Mouse (Mus musculus): ENCODE measurements around the gene Gm10521. TPM values are rescaled to one million over a fixed set of nuclear protein-coding genes. Genes with fewer than 3 reads are reported as not detected.
"Not testable (repeated sequence)": the region's sequence is repeated elsewhere in the genome, so short reads cannot be mapped to it uniquely, and the experiment has no call there.

Gene Gm10521
- under 1 TPM; 0.17 to 0.32 TPM for total RNA-seq (2021)
- long read RNA-seq, experiment 1 = 0 reads
- long read RNA-seq, experiment 2 = 0 reads

DNA sequence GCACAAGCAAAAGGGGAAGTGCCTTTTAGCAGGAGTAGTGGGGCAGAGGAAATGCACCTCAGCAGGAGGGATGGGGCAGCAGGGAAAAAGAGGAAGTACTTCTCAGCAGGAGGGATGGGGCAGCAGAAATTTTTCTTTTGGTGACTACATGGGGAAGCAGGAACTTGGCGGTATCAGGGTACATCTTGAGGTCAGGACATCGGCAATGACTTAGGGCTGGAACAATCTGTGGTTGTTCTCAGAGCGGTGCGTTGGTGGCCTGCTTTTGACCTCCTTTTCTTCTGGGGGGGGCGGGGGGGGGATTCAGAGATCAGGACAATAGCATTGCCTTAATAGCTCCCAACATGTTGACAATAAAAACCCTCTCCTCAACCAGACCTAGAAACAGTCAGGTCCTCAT lies at the start of gene Gm10521:
Gene Gm10521, plus strand, starts transcription at position 301 of the 400 bp plus-strand sequence.
- DNase-seq; intact Hi-C loops (cut with DNase I): not testable (repeated sequence)

DNA sequence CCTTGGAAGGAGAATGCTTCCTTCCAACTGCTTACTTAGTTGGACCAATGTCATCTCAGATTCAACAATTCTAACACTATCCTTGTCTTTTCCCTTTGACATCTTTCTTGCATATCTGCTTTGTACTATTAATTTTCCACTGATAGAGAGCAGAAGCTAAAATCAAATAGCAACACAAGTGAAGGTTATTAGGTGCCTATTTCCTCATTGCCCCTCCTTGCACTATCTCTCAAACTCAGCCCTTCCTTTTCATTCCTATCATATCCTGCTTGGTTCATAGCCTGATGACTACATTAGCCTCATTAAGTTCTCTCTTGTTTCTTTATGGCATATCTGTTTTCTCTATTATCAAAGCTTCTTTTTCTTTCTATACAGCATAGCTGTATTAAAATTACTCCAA lies 47.3 kb upstream of the Gm10521 start:
- intact Hi-C loops (cut with DNase I) = no loop called here

DNA sequence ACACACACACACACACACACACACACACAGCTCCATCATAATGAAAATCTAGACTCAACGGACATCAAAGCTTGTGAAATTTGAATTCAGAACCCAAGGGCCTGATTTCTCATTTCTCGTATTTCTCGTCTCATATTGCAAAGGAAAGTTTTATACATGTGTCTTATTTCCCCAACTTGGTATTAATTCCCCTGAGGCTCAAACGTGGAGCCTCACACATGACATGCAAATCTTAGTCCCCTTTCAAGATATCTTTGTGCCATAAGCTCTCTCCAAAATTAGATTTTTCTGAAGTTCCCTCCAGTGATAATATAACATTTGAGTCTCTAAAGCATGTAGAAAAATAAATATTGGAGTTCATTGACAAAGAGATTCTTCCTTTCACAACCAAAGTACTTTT lies 46.7 kb upstream of the Gm10521 start:
- intact Hi-C loops (cut with DNase I) = no loop called here
- no peak for DNase-seq

More for the DNA sequence above, 47.3 kb upstream of the Gm10521 start:
- no peak for DNase-seq

DNA sequence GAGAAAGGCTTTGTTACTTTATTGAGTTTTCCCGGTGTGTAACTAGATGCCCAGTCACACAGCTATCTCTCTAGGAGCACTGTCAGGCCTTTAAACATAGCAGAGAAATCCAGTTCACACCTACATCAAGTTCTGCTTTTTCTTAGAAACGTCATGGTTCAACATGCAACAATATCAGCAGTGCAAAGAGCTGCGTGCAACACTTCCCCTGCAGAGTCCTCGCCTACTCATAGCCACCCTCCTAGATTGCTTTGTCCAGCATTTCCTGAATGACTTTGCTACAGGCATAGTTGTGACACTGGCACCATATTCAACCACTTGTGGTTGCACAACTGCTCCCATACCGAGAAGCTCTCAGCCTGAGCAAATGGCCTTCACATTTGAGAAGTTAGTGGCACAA lies 46.0 kb upstream of the Gm10521 start:
- intact Hi-C loops (cut with DNase I) = no loop called here
- DNase-seq = peak in 1 of 2 experiments; percentile 3

GRCm38 (mm10) chr1:171865467-171865866 lies 30.0 kb upstream of the Gm10521 start:
- intact Hi-C loops (cut with DNase I) = no loop called here
- no peak for DNase-seq

- no peak for DNase-seq
- intact Hi-C loops (cut with DNase I) = no loop called here
These were observed 8.5 kb upstream of the Gm10521 start for GRCm38 (mm10) chr1:171886989-171887388.

- DNase-seq = no peak
- intact Hi-C loops (cut with DNase I) = no loop called here
These were observed 8.5 kb downstream of the Gm10521 start for GRCm38 (mm10) chr1:171904011-171904410.

DNA sequence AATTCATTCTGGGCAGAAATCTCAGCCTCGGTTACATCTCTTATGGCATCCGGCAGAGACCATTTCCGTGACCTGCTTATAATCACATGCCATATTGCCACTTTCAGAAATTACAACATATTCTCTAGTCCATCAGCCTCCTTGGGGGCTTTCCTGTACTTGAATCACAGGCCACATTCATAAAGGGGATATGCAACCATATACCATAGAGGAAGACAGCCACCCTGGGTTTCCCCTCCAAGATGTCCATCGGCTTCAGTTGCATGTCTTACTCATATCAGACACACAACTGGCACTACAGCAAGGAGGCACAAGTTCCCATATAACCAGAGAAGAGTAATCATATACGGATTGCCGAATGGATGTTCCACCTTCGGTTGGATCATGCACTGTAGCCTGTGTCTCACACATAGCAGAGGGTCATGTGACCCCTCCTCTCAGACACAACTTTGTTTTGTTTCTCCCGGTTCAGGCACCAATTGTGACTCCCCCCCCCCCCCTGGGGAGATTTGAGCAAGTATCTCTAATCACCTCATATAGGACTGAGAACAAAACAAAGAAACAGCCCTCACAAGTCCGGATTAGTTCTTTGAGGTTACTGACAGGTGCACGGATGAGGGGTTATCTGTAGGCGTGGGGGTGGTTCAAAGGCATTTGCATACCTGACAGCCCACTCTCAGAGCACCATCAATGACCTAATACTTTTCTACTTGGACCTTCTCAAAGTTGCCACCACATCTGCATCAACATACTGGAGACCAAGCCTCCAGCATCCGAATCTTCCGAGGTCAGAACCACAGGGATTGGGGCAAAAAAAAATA lies 20.4 kb downstream of the Gm10521 start:
- DNase-seq = no peak
- intact Hi-C loops (cut with DNase I) = no loop called here

DNA sequence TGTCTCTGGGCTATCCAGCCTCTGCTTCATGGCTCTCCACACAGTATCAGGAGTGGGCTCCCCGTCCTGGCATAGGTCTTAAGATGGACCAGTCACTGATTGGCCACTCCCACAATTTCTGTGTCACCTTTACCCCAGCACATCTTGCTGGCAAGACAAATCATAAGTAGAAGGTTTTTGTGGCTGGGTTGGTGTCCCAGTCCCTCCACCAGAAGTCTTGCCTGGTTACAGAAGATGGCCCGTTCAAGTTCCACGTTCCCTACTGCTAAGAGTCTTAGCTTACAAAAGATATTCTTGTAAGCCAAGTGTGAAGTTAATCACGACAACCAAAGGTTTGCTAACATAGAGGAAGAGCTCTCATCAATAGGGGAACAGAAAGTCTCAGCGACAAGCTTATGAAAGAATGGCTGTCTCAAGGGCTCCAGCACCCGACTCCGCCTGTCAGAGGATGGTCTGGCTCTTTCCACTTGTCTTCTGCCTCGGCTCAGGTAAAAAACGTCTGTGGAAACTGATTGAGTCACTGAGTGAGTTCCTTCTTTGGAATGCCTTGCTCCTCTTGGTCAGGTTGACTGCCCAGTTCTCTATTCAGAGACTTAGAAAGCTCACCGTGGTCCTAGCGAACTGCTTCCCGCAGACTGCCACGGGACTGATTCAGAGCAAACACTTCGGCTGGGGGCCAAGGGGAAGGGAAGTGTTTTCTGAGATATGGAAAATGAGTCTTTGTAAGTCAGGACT lies 22.0 kb downstream of the Gm10521 start, which contains the start of gene Slamf6:
Gene Slamf6, plus strand, starts transcription at position 211 of the 735 bp plus-strand sequence.
- intact Hi-C loops (cut with DNase I) = no loop called here
- peak; percentile 5 to 8 for DNase-seq

DNA sequence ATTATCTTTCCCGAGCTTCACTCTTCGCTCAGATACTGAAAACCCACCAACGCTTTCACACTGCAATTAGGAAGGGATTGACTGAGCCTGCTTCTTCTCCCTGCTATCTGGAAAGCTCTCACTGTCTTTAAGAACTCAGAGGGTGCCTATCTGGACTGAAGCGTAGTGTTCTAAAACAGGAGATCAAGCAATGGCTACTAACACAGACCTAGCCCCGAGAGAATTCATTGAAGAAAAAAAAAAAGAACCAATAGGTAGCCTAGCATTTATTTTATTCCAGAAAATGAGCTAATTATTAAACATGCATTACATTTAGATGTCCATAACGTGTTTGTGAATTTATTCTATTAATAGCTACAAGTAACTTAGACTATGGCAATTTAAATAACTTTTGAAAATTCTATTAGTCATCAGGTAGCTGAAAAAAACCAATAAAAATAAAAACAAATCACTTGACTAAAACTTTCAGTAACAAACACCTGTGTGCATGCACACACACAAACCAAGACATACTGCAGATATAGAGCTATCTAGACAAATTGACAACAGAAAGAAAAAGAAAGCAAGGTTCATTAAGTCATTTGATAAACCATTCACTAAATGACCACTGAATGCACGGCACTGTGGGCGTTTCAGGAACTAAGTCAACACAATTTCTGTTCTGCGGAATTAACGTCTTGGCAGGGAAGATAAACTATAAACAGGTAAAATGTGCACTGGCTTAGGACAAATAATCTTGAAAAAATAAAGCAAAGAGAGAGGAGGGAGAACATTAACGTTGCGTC lies 22.9 kb downstream of the Gm10521 start:
- intact Hi-C loops (cut with DNase I) = no loop called here
- DNase-seq = no peak

DNA sequence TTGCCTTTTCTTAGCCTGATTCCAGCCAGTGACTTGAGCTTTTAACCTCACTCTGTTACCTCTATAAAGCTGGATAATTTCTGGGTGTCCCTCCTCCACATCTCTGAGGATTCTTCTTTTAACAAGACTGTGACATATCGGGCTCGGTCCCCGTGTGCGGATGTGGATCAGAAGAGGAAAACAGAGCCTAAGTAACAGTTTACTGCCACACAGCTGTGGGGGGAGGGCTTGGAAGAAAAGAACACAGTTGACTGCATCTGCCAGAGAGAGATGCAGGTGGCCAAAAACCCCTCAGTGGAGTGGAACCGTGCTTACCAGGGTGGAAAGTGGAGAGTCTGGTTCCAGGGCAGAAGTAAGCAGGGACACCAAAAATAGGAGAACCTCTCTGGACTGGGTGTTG lies 23.7 kb downstream of the Gm10521 start:
- DNase-seq = no peak

GRCm38 (mm10) chr1:171919901-171920510 lies 24.5 kb downstream of the Gm10521 start:
- no peak for DNase-seq
- intact Hi-C loops (cut with DNase I) = no loop called here

More for the DNA sequence above, 23.7 kb downstream of the Gm10521 start:
- intact Hi-C loops (cut with DNase I) = no loop called here

DNA sequence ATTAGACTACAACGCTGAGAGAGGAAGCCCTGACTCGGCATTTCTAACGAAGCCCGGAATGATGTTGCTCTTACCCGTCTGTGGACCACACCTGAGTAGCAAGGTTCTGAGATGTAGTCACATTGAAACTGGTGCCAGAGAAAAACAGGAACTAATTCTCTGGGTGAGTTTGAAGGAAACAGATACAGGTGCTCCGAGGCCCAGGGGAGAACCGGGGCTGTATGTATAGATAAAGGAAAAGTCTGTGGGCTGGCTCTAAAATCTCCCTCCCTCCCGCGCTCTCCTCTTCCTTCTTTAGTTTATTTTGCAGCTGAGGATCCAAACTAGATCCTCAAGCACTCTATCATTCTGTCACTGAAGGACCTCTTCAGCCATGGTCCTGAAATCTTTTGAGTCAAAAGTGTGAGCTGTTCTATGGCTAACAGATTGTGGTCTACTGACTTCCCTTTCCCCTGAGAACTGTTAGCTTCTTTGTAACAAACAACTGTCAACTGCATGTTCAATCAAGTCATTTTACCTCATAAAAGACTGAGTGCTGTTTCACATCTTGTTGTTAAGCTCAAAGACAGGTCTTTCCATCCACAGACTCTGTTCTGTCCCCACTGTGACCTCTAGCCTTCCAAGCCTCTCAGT lies 25.6 kb downstream of the Gm10521 start:
- intact Hi-C loops (cut with DNase I) = no loop called here

DNA sequence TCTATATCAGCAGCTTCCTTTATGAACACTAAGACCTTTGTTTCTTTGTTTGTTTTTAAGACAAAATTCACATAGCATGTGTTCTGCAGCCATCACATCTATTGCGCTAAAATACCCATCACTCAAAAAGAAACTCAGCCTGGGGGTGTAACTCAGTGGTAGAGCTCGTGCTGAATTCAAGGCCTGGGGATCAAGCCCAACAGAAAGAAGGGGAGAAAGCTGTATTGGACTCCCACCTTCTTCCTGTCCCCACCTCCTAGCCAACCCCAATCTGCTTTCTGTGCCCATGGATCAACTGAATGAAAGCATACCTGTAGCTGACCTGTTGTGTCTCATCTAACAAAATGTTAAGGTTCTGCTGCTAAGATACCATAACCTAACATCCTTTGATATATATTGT lies 26.2 kb downstream of the Gm10521 start:
- intact Hi-C loops (cut with DNase I) = no loop called here
- no peak for DNase-seq

More for the DNA sequence above, 25.6 kb downstream of the Gm10521 start:
- no peak for DNase-seq

DNA sequence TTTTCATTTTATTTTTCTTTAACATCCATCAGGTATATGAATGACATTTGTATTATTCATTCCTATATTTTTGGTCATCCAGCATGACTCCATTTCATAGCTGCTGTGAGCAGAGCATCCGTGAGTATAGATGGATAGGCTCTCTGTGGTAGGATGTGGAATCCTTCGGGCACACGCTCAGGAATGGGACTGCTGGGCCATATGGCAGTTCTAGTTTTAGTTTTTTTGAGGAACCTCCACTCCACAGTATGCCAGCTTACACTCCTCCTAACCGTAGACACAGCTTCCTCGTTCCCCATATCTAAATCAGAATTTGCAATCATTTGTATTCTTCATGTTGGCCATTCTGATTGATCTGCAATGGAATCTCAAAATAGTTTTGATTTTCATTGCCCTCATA lies 27.4 kb downstream of the Gm10521 start:
- intact Hi-C loops (cut with DNase I) = no loop called here
- no peak for DNase-seq

- no peak for DNase-seq
- intact Hi-C loops (cut with DNase I) = no loop called here
These were observed 29.4 kb downstream of the Gm10521 start for GRCm38 (mm10) chr1:171924900-171925299.

DNA sequence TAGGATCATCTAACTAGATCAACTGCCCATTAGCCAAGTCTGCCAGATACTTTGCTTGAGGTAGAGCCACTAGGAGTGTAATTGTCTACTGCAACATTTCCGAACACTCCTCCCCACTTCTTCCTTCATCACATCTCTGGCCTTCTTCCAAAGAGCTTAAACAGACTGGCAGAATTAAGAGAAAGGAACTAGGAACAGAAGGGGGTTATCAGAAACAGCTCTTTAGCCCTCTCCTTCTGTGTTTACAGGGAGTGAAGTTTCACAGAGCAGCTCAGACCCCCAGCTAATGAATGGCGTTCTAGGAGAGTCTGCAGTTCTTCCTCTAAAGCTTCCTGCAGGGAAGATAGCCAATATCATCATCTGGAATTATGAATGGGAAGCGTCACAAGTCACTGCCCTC lies 38.4 kb downstream of the Gm10521 start:
- intact Hi-C loops (cut with DNase I) = no loop called here
- no peak for DNase-seq

- no peak for DNase-seq
- intact Hi-C loops (cut with DNase I) = no loop called here
These were observed 43.8 kb downstream of the Gm10521 start for GRCm38 (mm10) chr1:171938952-171939948.

DNA sequence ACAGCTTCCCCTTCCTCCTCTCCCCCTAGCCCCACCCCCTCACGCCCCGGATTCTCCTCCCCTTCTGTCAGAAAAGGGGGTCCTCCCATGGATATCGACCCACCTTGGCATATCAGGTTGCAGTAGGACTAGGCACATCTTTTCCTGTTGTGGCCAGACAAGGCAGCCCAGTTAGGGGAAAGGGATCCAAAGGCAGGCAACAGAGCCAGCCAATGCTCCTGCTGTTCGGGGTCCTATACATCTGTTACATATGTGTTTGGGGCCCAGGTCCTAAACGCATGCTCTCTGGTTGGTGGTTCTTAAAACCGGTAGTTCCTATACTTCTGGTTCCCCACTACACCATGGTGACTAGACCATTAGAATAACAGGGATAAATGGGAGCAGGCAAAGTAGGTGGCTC lies 45.2 kb downstream of the Gm10521 start:
- intact Hi-C loops (cut with DNase I) = no loop called here

More for the DNA sequence above, 45.2 kb downstream of the Gm10521 start:
- DNase-seq = no peak
